Mouse (Mus musculus) cerebellum, postnatal 14 days (tissue): Measurements from ENCODE around the gene Myl9.

Experiments
- DNase-seq, 2 experiments: peaks; one replicate each; pipeline ENCODE4 v3.0.0; 2021; ENCODE audit warnings: mixed read lengths in 2 of 2

Myl9 gene

GRCm38 (mm10) chr2:156774738-156775454 is at the start of gene Myl9:
TSS of gene Myl9 (plus strand) at chr2:156775420.
- no peak for DNase-seq

GRCm38 (mm10) chr2:156726344-156726743 is 48.9 kb upstream of the Myl9 start:
- no peak for DNase-seq

- DNase-seq, result peak; percentile 66 to 72
Observed at GRCm38 (mm10) chr2:156726878-156727277, 48.3 kb upstream of the Myl9 start.

GRCm38 (mm10) chr2:156729537-156730469 is 45.4 kb upstream of the Myl9 start:
- no peak for DNase-seq

GRCm38 (mm10) chr2:156730501-156730921 is 44.7 kb upstream of the Myl9 start:
- no peak for DNase-seq

- no peak for DNase-seq
Observed at GRCm38 (mm10) chr2:156731592-156731991, 43.6 kb upstream of the Myl9 start.

- DNase-seq, result peak; percentile 49 to 52
Observed at GRCm38 (mm10) chr2:156732109-156732508, 43.1 kb upstream of the Myl9 start.

- DNase-seq, result peak; percentile 72 to 75
Observed at GRCm38 (mm10) chr2:156735761-156736335, 39.4 kb upstream of the Myl9 start.

GRCm38 (mm10) chr2:156736846-156737245 is 38.4 kb upstream of the Myl9 start:
- DNase-seq, result peak; percentile 66 to 77

- DNase-seq, result no peak
Observed at GRCm38 (mm10) chr2:156737976-156738375, 37.2 kb upstream of the Myl9 start.

- no peak for DNase-seq
Observed at GRCm38 (mm10) chr2:156741265-156741664, 34.0 kb upstream of the Myl9 start.

GRCm38 (mm10) chr2:156741998-156742397 is 33.2 kb upstream of the Myl9 start:
- no peak for DNase-seq

- DNase-seq, result no peak
Observed at GRCm38 (mm10) chr2:156743248-156743647, 32.0 kb upstream of the Myl9 start.

- no peak for DNase-seq
Observed at GRCm38 (mm10) chr2:156744414-156744813, 30.8 kb upstream of the Myl9 start.

GRCm38 (mm10) chr2:156747315-156747714 is 27.9 kb upstream of the Myl9 start:
- no peak for DNase-seq

GRCm38 (mm10) chr2:156749687-156750086 is 25.5 kb upstream of the Myl9 start:
- DNase-seq, result no peak

- DNase-seq, result no peak
Observed at GRCm38 (mm10) chr2:156756937-156757336, 18.3 kb upstream of the Myl9 start.

GRCm38 (mm10) chr2:156760843-156761505 is 14.2 kb upstream of the Myl9 start:
- peak; percentile 68 to 71 for DNase-seq

- DNase-seq, result peak; percentile 52 to 59
Observed at GRCm38 (mm10) chr2:156761521-156762278, 13.5 kb upstream of the Myl9 start.

- DNase-seq, result peak; percentile 43 to 44
Observed at GRCm38 (mm10) chr2:156762499-156762898, 12.7 kb upstream of the Myl9 start.

GRCm38 (mm10) chr2:156763101-156763500 is 12.1 kb upstream of the Myl9 start:
- peak; percentile 68 to 81 for DNase-seq

- no peak for DNase-seq
Observed at GRCm38 (mm10) chr2:156764022-156764421, 11.2 kb upstream of the Myl9 start.
